Mouse (Mus musculus): ENCODE measurements around the gene Plcd1.

DNA sequence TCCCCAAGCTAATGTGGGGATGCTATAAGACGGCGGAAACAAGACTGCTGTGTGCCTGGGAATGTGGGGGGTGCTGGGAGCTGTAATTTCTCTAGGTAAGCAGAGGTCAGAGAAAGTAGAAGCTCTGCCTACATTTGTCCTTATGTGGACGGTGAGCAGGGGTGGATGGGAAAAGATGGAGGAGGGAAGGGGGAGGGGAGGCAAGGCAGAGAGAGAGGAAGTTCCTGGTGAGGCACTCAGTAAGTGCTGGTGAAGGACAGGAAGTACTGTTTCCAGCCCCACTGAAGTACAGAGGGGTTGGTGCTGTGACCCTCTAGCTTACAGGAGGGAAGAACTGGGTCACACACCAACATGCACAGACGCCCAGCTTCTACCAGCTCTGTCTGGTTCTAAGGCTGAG, 29.0 kb downstream of the Plcd1 start:
- TF ChIP-seq CTCF (IDR thresholded peaks at IDR 0.05; ENCODE audit: low read depth): no peak
- TF ChIP-seq EP300 (IDR thresholded peaks at IDR 0.05; ENCODE audit: low read depth): no peak

Data from heart, postnatal 0 days (tissue).